Mouse (Mus musculus): ENCODE measurements around the gene Rufy3.
A peak's percentile ranks its signal among the peaks of the same experiment; 100 is the strongest.

Rufy3 gene

DNA sequence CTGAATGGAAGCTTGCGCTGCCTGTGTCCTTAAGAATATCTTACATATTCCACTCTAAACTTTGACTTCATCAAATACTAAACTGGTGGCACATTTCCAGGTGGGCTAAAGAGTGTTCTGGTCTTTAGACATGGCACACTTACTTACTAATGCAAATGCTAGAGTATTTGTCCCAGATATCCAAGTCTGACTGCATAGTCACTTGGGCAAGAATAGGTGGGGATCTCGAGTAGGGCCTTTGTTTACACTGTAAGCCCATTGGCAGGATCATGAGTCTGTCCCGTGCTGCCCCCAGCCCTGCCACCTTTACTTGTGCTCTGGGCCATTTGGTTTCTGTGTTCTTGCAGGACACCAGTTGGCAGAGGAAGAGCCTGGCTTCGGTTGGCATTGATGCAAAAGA lies 52.1 kb downstream of the Rufy3 start:
- no peak for DNase-seq (ENCODE audit: extremely low read depth, low read depth, low spot score)

- no peak for DNase-seq (ENCODE audit: extremely low read depth, low read depth, low spot score)
Observed at GRCm38 (mm10) chr5:88627545-88627944, 62.7 kb downstream of the Rufy3 start.

GRCm38 (mm10) chr5:88629125-88629524 lies 64.3 kb downstream of the Rufy3 start:
- no peak for DNase-seq (ENCODE audit: extremely low read depth, low read depth, low spot score)

GRCm38 (mm10) chr5:88629987-88630386 lies 65.1 kb downstream of the Rufy3 start:
- DNase-seq (ENCODE audit: extremely low read depth, low read depth, low spot score) = no peak

DNA sequence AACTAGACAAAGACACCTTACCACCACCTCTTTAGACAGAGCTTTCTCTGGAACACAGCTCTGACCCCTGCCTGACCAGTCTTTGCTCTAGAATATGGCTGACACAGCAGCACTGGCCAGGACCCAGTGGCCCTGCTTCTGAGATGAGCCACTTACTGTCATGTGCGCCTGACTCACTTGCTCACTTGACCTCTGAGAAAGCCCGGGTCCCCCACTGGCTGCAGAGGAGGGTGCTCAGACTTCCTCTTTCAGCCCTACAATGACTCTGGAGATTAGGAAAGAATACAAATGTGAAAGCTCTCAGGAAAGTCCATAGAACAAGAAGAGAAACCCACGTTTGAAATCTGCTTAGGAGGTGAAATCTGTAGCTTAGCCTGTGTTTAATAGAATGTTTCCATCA lies 66.0 kb downstream of the Rufy3 start:
- no peak for DNase-seq (ENCODE audit: extremely low read depth, low read depth, low spot score)

GRCm38 (mm10) chr5:88631545-88631944 lies 66.7 kb downstream of the Rufy3 start:
- no peak for DNase-seq (ENCODE audit: extremely low read depth, low read depth, low spot score)

DNA sequence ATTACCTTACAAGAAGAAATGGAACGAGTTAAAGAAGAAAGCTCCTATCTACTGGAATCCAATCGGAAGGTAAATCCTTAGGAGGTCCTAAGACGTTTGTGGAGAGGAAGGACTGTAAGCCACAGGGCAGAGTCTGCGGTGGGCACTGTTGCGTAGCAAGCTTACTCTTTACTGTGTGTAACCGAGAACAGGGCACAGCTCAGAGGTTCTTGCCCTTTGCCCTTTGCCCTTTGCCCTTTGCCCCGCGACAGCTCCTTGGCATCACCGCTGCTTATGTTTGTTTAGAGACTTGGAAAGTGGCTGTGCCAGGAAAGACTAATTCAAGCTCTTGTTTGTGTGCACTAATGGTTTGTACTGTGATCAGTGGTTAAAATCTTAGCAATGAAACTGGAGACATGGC lies 67.6 kb downstream of the Rufy3 start:
- no peak for DNase-seq (ENCODE audit: extremely low read depth, low read depth, low spot score)

DNA sequence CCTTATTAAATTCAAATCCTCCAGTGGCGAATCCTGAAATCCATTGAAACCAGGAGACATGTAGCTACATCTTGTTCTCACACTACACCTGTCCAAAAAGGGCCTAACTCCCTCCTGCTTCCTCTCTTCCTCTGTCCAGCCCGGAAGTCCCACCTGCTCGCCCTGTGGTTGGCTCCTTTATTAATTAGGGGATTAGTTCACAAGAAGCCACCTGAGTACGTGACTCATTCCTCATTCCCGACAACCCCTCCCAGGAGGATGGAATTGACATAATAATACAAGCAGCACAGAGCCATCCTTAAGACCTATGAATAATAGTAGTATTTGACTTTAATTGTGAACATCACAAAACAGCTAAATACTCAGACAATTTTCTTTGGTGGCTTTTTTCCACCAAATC lies 69.2 kb downstream of the Rufy3 start:
- no peak for DNase-seq (ENCODE audit: extremely low read depth, low read depth, low spot score)

- no peak for DNase-seq (ENCODE audit: extremely low read depth, low read depth, low spot score)
Observed at GRCm38 (mm10) chr5:88642786-88643185, 77.9 kb downstream of the Rufy3 start.

DNA sequence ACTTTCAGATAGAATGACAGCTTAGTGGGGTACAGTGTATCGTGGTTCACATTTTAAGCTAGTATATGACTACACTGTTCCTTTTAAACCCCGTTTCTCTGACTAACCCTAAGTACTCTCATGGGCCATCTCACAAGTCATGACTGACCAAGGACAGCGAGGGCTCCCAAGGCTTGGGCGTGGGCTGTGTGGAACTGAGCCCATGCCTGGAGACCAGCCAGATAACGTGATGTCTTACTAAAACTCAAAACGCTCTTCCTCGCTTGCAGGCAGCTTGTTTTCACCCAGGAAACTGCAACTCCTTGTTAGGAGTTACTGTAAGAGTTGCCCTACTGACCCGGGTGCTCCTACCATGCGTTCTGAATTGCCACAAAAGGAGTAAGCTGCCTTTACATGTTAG lies 78.7 kb downstream of the Rufy3 start:
- no peak for DNase-seq (ENCODE audit: extremely low read depth, low read depth, low spot score)

DNA sequence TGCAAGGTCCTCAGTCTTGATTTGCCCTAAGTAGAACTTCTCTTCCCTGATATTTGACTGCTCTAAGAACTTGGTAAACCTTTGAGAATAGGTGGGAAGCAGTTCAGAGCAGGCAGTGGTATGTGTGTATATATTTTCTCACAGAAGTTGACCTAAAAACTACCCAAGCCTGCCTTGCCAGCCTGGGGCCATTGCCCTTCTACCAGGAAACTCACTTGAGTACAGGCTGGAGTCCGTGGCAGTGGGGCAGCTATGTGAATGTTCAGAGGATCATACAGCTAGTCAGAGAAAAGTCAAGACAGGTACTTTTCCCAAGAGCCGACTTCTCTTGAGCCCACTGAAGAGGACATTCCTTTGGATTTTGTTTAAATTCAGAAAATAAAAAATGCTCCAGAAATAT lies 80.1 kb downstream of the Rufy3 start:
- DNase-seq (ENCODE audit: extremely low read depth, low read depth, low spot score) = no peak

GRCm38 (mm10) chr5:88645405-88645804 lies 80.6 kb downstream of the Rufy3 start:
- no peak for DNase-seq (ENCODE audit: extremely low read depth, low read depth, low spot score)

- no peak for DNase-seq (ENCODE audit: extremely low read depth, low read depth, low spot score)
Observed at GRCm38 (mm10) chr5:88649250-88650173, 84.7 kb downstream of the Rufy3 start.

DNA sequence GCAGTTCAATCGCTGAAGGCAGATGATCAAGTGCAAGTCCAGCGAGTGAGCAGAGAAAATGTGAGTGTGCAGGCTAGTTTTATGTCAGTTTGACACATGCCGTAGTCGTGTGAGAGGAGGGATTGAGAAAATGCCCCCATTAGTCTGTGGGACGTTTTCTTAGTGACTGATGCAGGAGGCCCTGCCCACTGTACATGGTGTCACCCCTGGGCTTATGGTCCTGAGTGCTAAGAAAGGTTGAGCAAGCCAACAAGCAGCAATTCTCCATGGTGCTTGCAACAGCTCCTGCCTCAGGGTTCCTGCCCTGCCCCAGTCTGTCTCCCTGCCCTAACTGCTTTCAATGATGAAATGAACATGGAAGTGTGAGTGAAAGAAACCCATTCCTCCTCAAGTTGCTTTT lies 87.7 kb downstream of the Rufy3 start:
- no peak for DNase-seq (ENCODE audit: extremely low read depth, low read depth, low spot score)

- no peak for DNase-seq (ENCODE audit: extremely low read depth, low read depth, low spot score)
Observed at GRCm38 (mm10) chr5:88657868-88658267, 93.0 kb downstream of the Rufy3 start.

DNA sequence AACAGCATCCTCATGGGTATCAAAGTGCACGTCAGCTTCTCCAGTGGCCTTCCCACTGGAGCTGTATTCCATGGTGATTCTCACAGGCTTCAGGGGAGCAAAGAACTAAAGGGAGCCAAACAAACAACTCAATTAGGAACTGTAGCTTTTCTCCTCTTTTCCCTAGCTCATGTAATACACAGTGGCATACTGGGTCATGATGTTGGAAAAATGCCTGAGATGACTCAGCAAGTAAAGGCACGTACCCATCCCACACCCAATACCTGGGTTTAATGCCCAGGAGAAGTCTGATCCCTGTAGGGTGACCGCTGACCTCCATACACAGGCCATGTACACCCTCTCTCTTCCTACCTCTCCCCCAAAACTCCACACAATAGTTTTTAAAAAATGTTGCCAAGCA lies 98.3 kb downstream of the Rufy3 start:
- no peak for DNase-seq (ENCODE audit: extremely low read depth, low read depth, low spot score)

DNA sequence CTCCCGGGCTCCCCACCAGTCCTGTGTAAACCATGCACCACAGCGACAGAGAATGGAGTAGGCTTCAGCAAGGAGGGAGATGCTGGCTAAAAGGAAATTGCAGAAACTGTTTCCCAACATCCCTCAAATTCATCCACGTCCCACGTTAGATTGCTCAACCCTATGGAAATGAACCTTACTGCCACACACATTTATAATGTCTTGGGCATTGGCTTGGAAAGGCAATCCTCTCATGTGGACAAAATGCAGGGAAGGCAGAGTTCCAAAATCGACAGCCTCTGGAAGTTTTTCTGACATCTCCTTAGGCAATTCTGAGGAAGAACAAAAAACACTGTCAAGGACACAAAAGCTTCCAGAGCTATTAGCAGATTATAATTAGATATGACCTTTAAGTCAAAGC lies 99.0 kb downstream of the Rufy3 start:
- peak; percentile 89 for DNase-seq (ENCODE audit: extremely low read depth, low read depth, low spot score)

GRCm38 (mm10) chr5:88674703-88675442 lies 110.0 kb downstream of the Rufy3 start:
- no peak for DNase-seq (ENCODE audit: extremely low read depth, low read depth, low spot score)

DNA sequence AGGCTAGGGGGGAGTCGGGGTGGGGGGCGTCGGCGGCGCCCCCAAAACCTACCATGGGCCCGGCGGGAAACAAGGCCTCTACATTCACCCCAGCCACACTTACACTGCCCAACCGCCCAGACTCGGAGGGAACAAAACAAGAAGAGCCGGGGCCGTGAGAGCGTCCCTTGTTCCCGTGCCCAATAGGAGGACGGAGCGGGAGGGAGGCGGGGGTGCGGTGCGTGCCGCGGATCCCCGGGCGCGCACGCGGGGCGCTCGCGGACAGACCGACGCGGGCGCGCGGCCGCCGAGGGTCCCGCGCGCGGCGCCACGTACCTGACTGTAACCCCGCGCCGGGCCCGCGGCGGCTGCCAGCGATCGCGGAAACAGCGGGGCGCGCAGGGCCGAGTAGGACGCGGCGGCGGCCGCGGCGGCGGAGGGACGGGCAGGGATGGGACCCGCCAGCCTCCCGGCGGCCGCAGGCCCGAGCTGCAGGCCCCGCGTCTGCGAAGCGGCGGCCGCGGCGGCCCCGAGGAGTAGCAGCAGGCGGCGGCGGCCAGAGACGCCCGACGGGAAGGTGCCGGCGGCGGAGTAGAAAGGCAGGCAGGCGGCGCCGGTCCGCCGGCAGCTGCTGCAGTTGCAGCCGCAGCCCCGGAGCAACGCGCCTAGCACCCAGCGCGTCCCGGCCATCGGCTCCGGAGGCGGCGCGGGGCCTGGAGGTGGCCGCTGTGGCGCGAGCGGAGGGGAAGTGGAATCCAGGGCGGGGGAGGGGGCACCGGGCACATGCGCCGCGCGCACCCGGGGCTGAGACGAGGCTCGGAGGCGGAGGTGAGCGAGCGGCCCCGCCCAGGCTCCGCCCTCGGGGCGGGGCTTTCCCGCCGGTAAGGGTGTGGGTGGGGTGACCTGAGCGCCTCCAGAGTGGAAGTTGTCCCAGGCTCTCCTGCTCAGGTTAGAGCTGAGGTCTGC lies 110.9 kb downstream of the Rufy3 start, which contains the start of gene Grsf1:
TSS of gene Grsf1 (minus strand) at position 729 of the 945 bp plus-strand sequence.
- no peak for DNase-seq (ENCODE audit: extremely low read depth, low read depth, low spot score)

- no peak for DNase-seq (ENCODE audit: extremely low read depth, low read depth, low spot score)
Observed at GRCm38 (mm10) chr5:88678929-88679328, 114.1 kb downstream of the Rufy3 start.

GRCm38 (mm10) chr5:88679341-88679740 lies 114.5 kb downstream of the Rufy3 start:
- DNase-seq (ENCODE audit: extremely low read depth, low read depth, low spot score) = no peak
